Mouse (Mus musculus) limb, embryonic 15.5 days (tissue): ENCODE measurements around the gene Myt1. TPM values are rescaled to one million over a fixed set of nuclear protein-coding genes. Genes with fewer than 3 reads are reported as not detected.
"Not testable (repeated sequence)": the region's sequence is repeated elsewhere in the genome, so short reads cannot be mapped to it uniquely, and the experiment has no call there.

Experiments
- ATAC-seq: fragments of 200-750 bp; cut with Nextera tagmentation; 2 replicates; pipeline ENCODE4 v1.8.0; 2017; ENCODE audit warnings: low read depth, moderate TSS enrichment; ENCODE audit not compliant: insufficient number of reproducible peaks, low FRiP score, low TSS enrichment
- H3K27ac ChIP-seq: fragments of 300-500 bp; sonication (generic); 2 replicates; pipeline ENCODE4 v1.5.1; 2015; ENCODE audit warnings: moderate library complexity, mild to moderate bottlenecking, inconsistent platforms
- H3K27me3 ChIP-seq: fragments of 300-500 bp; sonication (generic); 2 replicates; pipeline ENCODE4 v1.6.1; 2015; ENCODE audit warnings: inconsistent platforms
- H3K36me3 ChIP-seq: fragments of 300-500 bp; sonication (generic); 2 replicates; pipeline ENCODE4 v1.6.1; 2015; ENCODE audit warnings: inconsistent platforms
- H3K4me1 ChIP-seq: fragments of 300-500 bp; sonication (generic); 2 replicates; pipeline ENCODE4 v1.6.1; 2015; ENCODE audit warnings: inconsistent platforms
- H3K4me2 ChIP-seq: fragments of 300-500 bp; sonication (generic); 2 replicates; pipeline ENCODE4 v1.6.1; 2015; ENCODE audit warnings: mild to moderate bottlenecking, inconsistent platforms
- H3K4me3 ChIP-seq: fragments of 300-500 bp; sonication (generic); 2 replicates; pipeline ENCODE4 v1.5.1; 2015; ENCODE audit warnings: mild to moderate bottlenecking, inconsistent platforms
- H3K9ac ChIP-seq: fragments of 300-500 bp; sonication (generic); 2 replicates; pipeline ENCODE4 v1.6.1; 2015; ENCODE audit warnings: inconsistent platforms
- H3K9me3 ChIP-seq: fragments of 300-500 bp; sonication (generic); 2 replicates; pipeline ENCODE4 v1.6.1; 2016; ENCODE audit warnings: inconsistent platforms
- WGBS: fragments of 180-500 bp; shearing (Covaris S2); methylation state at CpG from one replicate; pipeline ENCODE4 v1.1.7; 2015; 5-methylcytosine and 5-hydroxymethylcytosine counted together
- polyA plus RNA-seq: library from polyadenylated mRNA; unstranded; fragments of >200 nt; fragmentation: Nextera tagmentation; extraction: Ambion mirVana; gene quantifications from 2 replicates; pipeline ENCODE4 v1.2.1, GENCODE M21; 2015

Myt1 gene
- polyA plus RNA-seq, 1 experiment from 2014 or later = not detected

GRCm38 (mm10) chr2:181789396-181789795 is 26.3 kb downstream of the Myt1 start:
- Histone ChIP-seq H3K27me3 (no peaks in the 10 kb centered on the region), H3K36me3 (no peaks in the 10 kb centered on the region), H3K9me3 (no peaks in the 10 kb centered on the region), H3K4me3 (no peak overlapping the region), H3K4me2 (no peak overlapping the region), H3K27ac (no peak overlapping the region), H3K4me1 (no peaks in the 10 kb centered on the region), H3K9ac (no peak overlapping the region)
- 76% methylated on average over 6 of the region's 6 CpGs for WGBS
- ATAC-seq = no peak

GRCm38 (mm10) chr2:181793186-181793585 is 30.1 kb downstream of the Myt1 start:
- 83% methylated on average over 8 of the region's 8 CpGs for WGBS
- not testable (repeated sequence) for H3K36me3 ChIP-seq, ATAC-seq, H3K27me3 ChIP-seq, H3K4me3 ChIP-seq, H3K9me3 ChIP-seq, H3K4me1 ChIP-seq, H3K27ac ChIP-seq, H3K9ac ChIP-seq, H3K4me2 ChIP-seq

- H3K36me3 ChIP-seq = no peaks in the 10 kb centered on the region
- 47% methylated on average over 3 of the region's 3 CpGs for WGBS
- no peak overlapping the region for H3K9ac ChIP-seq
- no peak overlapping the region for H3K4me2 ChIP-seq
- H3K9me3 ChIP-seq = no peaks in the 10 kb centered on the region
- no peak overlapping the region for H3K4me3 ChIP-seq
- H3K4me1 ChIP-seq = no peaks in the 10 kb centered on the region
- no peaks in the 10 kb centered on the region for H3K27me3 ChIP-seq
- H3K27ac ChIP-seq = no peak overlapping the region
- no peak for ATAC-seq
Measured at GRCm38 (mm10) chr2:181795641-181796130, 32.6 kb downstream of the Myt1 start.

- Histone ChIP-seq H3K27me3 (no peaks in the 10 kb centered on the region), H3K4me1 (no peaks in the 10 kb centered on the region), H3K9ac (no peak overlapping the region), H3K9me3 (no peaks in the 10 kb centered on the region), H3K36me3 (no peaks in the 10 kb centered on the region), H3K4me2 (no peak overlapping the region), H3K4me3 (no peak overlapping the region), H3K27ac (no peak overlapping the region)
- WGBS = 75% methylated on average over 8 of the region's 8 CpGs
- ATAC-seq = no peak
Measured at GRCm38 (mm10) chr2:181797672-181798071, 34.5 kb downstream of the Myt1 start.

- no peak for ATAC-seq
- H3K4me3 ChIP-seq = no peak overlapping the region
- no peaks in the 10 kb centered on the region for H3K36me3 ChIP-seq
- 60% methylated on average over 2 of the region's 2 CpGs for WGBS
- H3K9ac ChIP-seq = no peak overlapping the region
- no peak overlapping the region for H3K27ac ChIP-seq
- no peaks in the 10 kb centered on the region for H3K4me1 ChIP-seq
- no peak overlapping the region for H3K4me2 ChIP-seq
- H3K9me3 ChIP-seq = no peaks in the 10 kb centered on the region
- H3K27me3 ChIP-seq = no peaks in the 10 kb centered on the region
Measured at GRCm38 (mm10) chr2:181829032-181829650, 66.0 kb downstream of the Myt1 start.

- ATAC-seq = no peak
- no peaks in the 10 kb centered on the region for H3K36me3 ChIP-seq
- no peak overlapping the region for H3K4me3 ChIP-seq
- H3K4me2 ChIP-seq = no peak overlapping the region
- H3K27ac ChIP-seq = no peak overlapping the region
- WGBS = 78% methylated on average over 2 of the region's 2 CpGs
- no peak overlapping the region for H3K9ac ChIP-seq
- H3K27me3 ChIP-seq = no peaks in the 10 kb centered on the region
- H3K4me1 ChIP-seq = no peaks in the 10 kb centered on the region; the same call in 1 of the 2 replicates
- no peaks in the 10 kb centered on the region for H3K9me3 ChIP-seq
Measured at GRCm38 (mm10) chr2:181832745-181833144, 69.6 kb downstream of the Myt1 start.

- peaks cover 8% of the 10 kb centered on the region for H3K4me1 ChIP-seq
- H3K9ac ChIP-seq = peak within 1 kb of the TSS; percentile 52
- peak within 1 kb of the TSS; percentile 53 for H3K4me2 ChIP-seq
- under 1% methylated on average over 35 of the region's 35 CpGs for WGBS
- H3K9me3 ChIP-seq = no peaks in the 10 kb centered on the region
- peak within 1 kb of the TSS; percentile 86 for H3K27ac ChIP-seq
- ATAC-seq = peak; percentile 93
- no peaks in the 10 kb centered on the region for H3K27me3 ChIP-seq
- H3K36me3 ChIP-seq = peaks cover 8% of the 10 kb centered on the region
- H3K4me3 ChIP-seq = peak within 1 kb of the TSS; percentile 76
Measured at GRCm38 (mm10) chr2:181837372-181838292, 74.5 kb downstream of the Myt1 start, which contains the start of gene Pcmtd2. Pcmtd2 (plus strand) TSS chr2:181837854.

- Histone ChIP-seq H3K9ac (peak overlapping the region; percentile 52), H3K4me1 (peaks cover 8% of the 10 kb centered on the region), H3K9me3 (no peaks in the 10 kb centered on the region), H3K4me2 (peak overlapping the region; percentile 53), H3K4me3 (peak overlapping the region; percentile 76), H3K27ac (peak overlapping the region; percentile 86; the same call in 1 of the 2 replicates), H3K27me3 (no peaks in the 10 kb centered on the region), H3K36me3 (peaks cover 8% of the 10 kb centered on the region)
- peak; percentile 10; the same call in 1 of the 2 replicates for ATAC-seq
- under 1% methylated on average over 3 of the region's 3 CpGs for WGBS
Measured at GRCm38 (mm10) chr2:181838293-181838680, 75.2 kb downstream of the Myt1 start.

- no peak for ATAC-seq
- 89% methylated on average over 5 of the region's 5 CpGs for WGBS
Measured at GRCm38 (mm10) chr2:181845709-181846394, 82.7 kb downstream of the Myt1 start.

GRCm38 (mm10) chr2:181863791-181864535 is 100.8 kb downstream of the Myt1 start, which contains the start of gene Polr3k:
Polr3k (plus strand) TSS chr2:181864337.
- no peaks in the 10 kb centered on the region for H3K27me3 ChIP-seq
- H3K4me1 ChIP-seq = peaks cover 14% of the 10 kb centered on the region
- no peaks in the 10 kb centered on the region for H3K9me3 ChIP-seq
- H3K9ac ChIP-seq = peak within 1 kb of the TSS; percentile 65
- H3K36me3 ChIP-seq = peaks cover 10% of the 10 kb centered on the region
- peak; percentile 100 for ATAC-seq
- H3K4me2 ChIP-seq = peak within 1 kb of the TSS; percentile 70
- H3K27ac ChIP-seq = peak within 1 kb of the TSS; percentile 84
- H3K4me3 ChIP-seq = peak within 1 kb of the TSS; percentile 82
- WGBS = under 1% methylated on average over 35 of the region's 35 CpGs

More at GRCm38 (mm10) chr2:181845709-181846394, 82.7 kb downstream of the Myt1 start:
- Histone ChIP-seq H3K9me3 (no peaks in the 10 kb centered on the region), H3K36me3 (peaks cover 38% of the 10 kb centered on the region), H3K4me3 (no peak overlapping the region), H3K4me1 (no peaks in the 10 kb centered on the region), H3K9ac (no peak overlapping the region), H3K4me2 (no peak overlapping the region), H3K27me3 (no peaks in the 10 kb centered on the region), H3K27ac (no peak overlapping the region)

- under 1% methylated on average over 22 of the region's 22 CpGs for WGBS
- Histone ChIP-seq H3K4me2 (peak overlapping the region; percentile 70), H3K9me3 (no peaks in the 10 kb centered on the region), H3K27ac (peak overlapping the region; percentile 84), H3K36me3 (peaks cover 12% of the 10 kb centered on the region), H3K4me1 (peaks cover 14% of the 10 kb centered on the region), H3K27me3 (no peaks in the 10 kb centered on the region), H3K4me3 (peak overlapping the region; percentile 82), H3K9ac (peak overlapping the region; percentile 65)
- peak; percentile 11 for ATAC-seq
Measured at GRCm38 (mm10) chr2:181864536-181864860, 101.4 kb downstream of the Myt1 start.
